ENCODE assay signal across 9 mouse cellular contexts in genomic region chr16:97610939-97611338, GRCm38 (mm10). TPM values are rescaled to one million over a fixed set of nuclear protein-coding genes. Genes with fewer than 3 reads are reported as not detected.
DNase-seq lines count a peak whose midpoint lies in the region; ATAC-seq and TF ChIP-seq lines count a peak whose summit lies in the region.
"Had no signal": no experiment of that assay in that cellular context is flagged by ENCODE, and none has a peak within 500 bp of the region (broad histone marks: within the 10 kb centered on the region; RNA-seq: fewer than 3 reads in every experiment).

Tmprss2 (minus strand) TSS chr16:97611195.

- H3K36me3 ChIP-seq in heart, embryonic 10.5 days, result no peaks in the 10 kb centered on the region
- H3K36me3 ChIP-seq in heart, embryonic 13.5 days, result no peaks in the 10 kb centered on the region
- no peaks in the 10 kb centered on the region for H3K36me3 ChIP-seq in testis, adult 2 months (ENCODE audit: control insufficient read depth, insufficient read depth, low read length)

- DNase-seq in heart, embryonic 10.5 days (ENCODE audit: low spot score), result no peak
- no peak for DNase-seq in heart, postnatal 36 days
- DNase-seq in kidney, postnatal 10 days, result peak; percentile 82
- peak; percentile 73 for DNase-seq in lung, postnatal 14 days
- no peak for DNase-seq in thymus, postnatal 36 days

- peak within 1 kb of the TSS; percentile 64 for H3K4me3 ChIP-seq in heart, embryonic 10.5 days
- peak within 1 kb of the TSS; percentile 57 for H3K4me3 ChIP-seq in heart, embryonic 13.5 days
- peak within 1 kb of the TSS; percentile 23 for H3K4me3 ChIP-seq in testis, adult 2 months (ENCODE audit: control insufficient read depth, low read depth, low read length)

- H3K4me2 ChIP-seq in heart, embryonic 13.5 days, result peak within 1 kb of the TSS; percentile 89

- peaks cover 20% of the 10 kb centered on the region for H3K4me1 ChIP-seq in heart, embryonic 10.5 days
- H3K4me1 ChIP-seq in heart, embryonic 13.5 days, result peaks cover 14% of the 10 kb centered on the region
- H3K4me1 ChIP-seq in testis, adult 2 months (ENCODE audit: control insufficient read depth, insufficient read depth, low read length), result peaks cover 2% of the 10 kb centered on the region; the same call in 1 of the 2 replicates

- H3K27ac ChIP-seq in heart, embryonic 10.5 days, result no peak within 1 kb of the TSS
- H3K27ac ChIP-seq in heart, embryonic 13.5 days (replicated peaks), result no peak within 1 kb of the TSS
- H3K27ac ChIP-seq in testis, adult 2 months (ENCODE audit: control insufficient read depth, insufficient read depth, low read depth, low read length), result no peak within 1 kb of the TSS

- no peak for TF ChIP-seq POLR2A in testis, adult 2 months (IDR thresholded peaks at IDR 0.05; ENCODE audit: control insufficient read depth, low read depth, low read length)

- no peak for TF ChIP-seq CTCF in testis, adult 2 months (IDR thresholded peaks at IDR 0.05; ENCODE audit: control insufficient read depth, insufficient read depth, insufficient replicate concordance, low read depth, low read length)

- intact Hi-C loops in heart, postnatal 36 days (cut with DNase I), result no loop called here

- peaks cover 68% of the 10 kb centered on the region for H3K27me3 ChIP-seq in heart, embryonic 10.5 days (ENCODE audit: insufficient read depth, poor library complexity, severe bottlenecking)
- peaks cover 69% of the 10 kb centered on the region for H3K27me3 ChIP-seq in heart, embryonic 13.5 days (replicated peaks)
- no peaks in the 10 kb centered on the region for H3K27me3 ChIP-seq in testis, adult 2 months (ENCODE audit: control insufficient read depth, insufficient read depth, low read length)

- under 1% methylated on average over 30 of the region's 30 CpGs for WGBS in heart, embryonic 10.5 days
- under 1% methylated on average over 30 of the region's 30 CpGs for WGBS in heart, embryonic 13.5 days

- no peaks in the 10 kb centered on the region for H3K9me3 ChIP-seq in heart, embryonic 10.5 days
- H3K9me3 ChIP-seq in heart, embryonic 13.5 days, result no peaks in the 10 kb centered on the region

- H3K9ac ChIP-seq in heart, embryonic 13.5 days, result peak within 1 kb of the TSS; percentile 63

- ATAC-seq in heart, embryonic 13.5 days (ENCODE audit: extremely low read depth, insufficient number of reproducible peaks, low FRiP score, low TSS enrichment), result no peak
- ATAC-seq in granulocyte monocyte progenitor cell, adult 5-6 weeks (replicated peaks; ENCODE audit: poor library complexity, severe bottlenecking), result no peak; the same call in 1 of the 2 replicates

RNA-seq across cellular contexts. Expression of gene Tmprss2, which starts in this region (rescaled TPM):
- polyA plus RNA-seq in heart, embryonic 10.5 days (2016; fragmentation: Nextera tagmentation; extraction: Ambion mirVana), result 0.68 and 2.5 TPM in 2 replicates
- not detected for total RNA-seq in heart, postnatal 36 days (2021)
- polyA plus RNA-seq in heart, embryonic 13.5 days (2015; fragmentation: Nextera tagmentation; extraction: Ambion mirVana), result 0.74 and 0.78 TPM in 2 replicates
- 0.63 and 1.2 TPM in 2 replicates for polyA plus RNA-seq in testis, adult 2 months (2012; rRNA removed)
- not detected in 2 replicates for total RNA-seq in granulocyte monocyte progenitor cell, adult 5-6 weeks (2014; fragmentation: Nextera tagmentation)
- total RNA-seq in granulocyte monocyte progenitor cell, adult 5-6 weeks (2017), result not detected in 2 replicates
- total RNA-seq: MEL had no signal

Comparison
In these comparisons a context has a peak if more than half of its experiments do, and no peak if none do; other contexts are left out.
1. DNase-seq: peak in kidney, postnatal 10 days (single experiment) and lung, postnatal 14 days (single experiment); none in heart, embryonic 10.5 days (single experiment), heart, postnatal 36 days (0 of 2) and thymus, postnatal 36 days (0 of 2).
2. Peak in every context shown above with its lines, with median percentiles within 50 percentile points of each other: H3K4me3 ChIP-seq.